Mouse (Mus musculus): Measurements from ENCODE around the gene Lipo4.
"Not testable (repeated sequence)": the region's sequence is repeated elsewhere in the genome, so short reads cannot be mapped to it uniquely, and the experiment has no call there.

Gene Lipo4

GRCm38 (mm10) chr19:33517680-33518079, at the start of gene Lipo4:
TSS of gene Lipo4 (minus strand) at chr19:33517780.
- CTCF ChIA-PET, result no interaction called here

GRCm38 (mm10) chr19:33456426-33456825, 61.2 kb downstream of the Lipo4 start:
- CTCF ChIA-PET, result not testable (repeated sequence)
- POLR2A ChIA-PET, result interaction anchor here in 1 of 4 experiments (0.6 kb wide), 1 partner anchor 134 kb away, joined by 3 read pairs; no protein-coding TSS in a partner anchor

More at GRCm38 (mm10) chr19:33517680-33518079, at the start of gene Lipo4:
- POLR2A ChIA-PET, result no interaction called here

DNA sequence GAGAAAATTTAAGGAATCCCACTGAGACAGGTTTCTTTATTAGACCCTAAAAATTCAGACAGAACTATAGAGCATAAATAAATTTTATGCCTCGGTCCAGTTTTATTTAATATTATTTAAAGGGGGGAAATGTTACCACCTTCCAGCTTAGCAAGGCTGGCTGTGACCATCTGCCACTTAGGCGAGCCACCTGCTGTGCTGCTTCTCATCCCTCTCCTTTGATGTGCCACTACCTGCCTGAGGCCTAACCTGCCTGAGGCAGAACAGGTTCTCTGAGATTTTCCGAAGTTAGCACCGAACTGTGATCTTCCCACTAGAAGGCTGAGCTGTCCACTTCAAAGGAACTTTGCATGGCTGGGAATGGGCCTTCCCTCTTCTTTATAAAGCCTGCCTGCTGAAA, 63.9 kb downstream of the Lipo4 start:
- POLR2A ChIA-PET, result no interaction called here
- CTCF ChIA-PET, result no interaction called here
